Mouse (Mus musculus): ENCODE measurements around the gene Ecel1. TPM values are rescaled to one million over a fixed set of nuclear protein-coding genes. Genes with fewer than 3 reads are reported as not detected.

The Ecel1 gene
- total RNA-seq (2014; rRNA removed) = 15.8 and 16.2 TPM in 2 replicates
- polyA plus RNA-seq (2015; fragmentation: Nextera tagmentation; extraction: Ambion mirVana) = 16.7 and 18.9 TPM in 2 replicates

DNA sequence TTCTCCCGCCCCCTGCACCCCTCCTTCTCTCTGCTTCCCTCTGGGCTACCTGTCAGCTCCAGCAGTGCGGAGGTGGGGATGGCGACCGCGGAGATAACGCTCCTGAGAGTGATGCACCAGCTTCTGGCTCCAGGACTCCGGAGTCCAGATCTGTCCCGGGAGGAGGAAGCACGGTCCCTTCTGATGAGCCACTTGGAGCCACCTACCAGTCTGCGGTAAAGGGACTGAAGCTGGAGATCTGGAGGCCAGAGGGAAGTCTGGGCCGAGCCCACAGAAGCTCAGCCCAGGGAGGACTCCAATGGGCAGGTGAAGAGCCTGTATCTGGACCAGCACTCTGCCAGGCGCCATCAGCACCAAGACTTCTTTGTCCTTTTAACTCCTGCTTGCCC lies at the start of gene Ecel1:
Ecel1 (minus strand) TSS at position 323 of the 389 bp plus-strand sequence.
- Histone ChIP-seq H3K4me3 (ENCODE audit: low read depth, low read length) (peak within 1 kb of the TSS; percentile 48), H3K4me2 (ENCODE audit: low read depth, low read length, poor library complexity, severe bottlenecking) (peak within 1 kb of the TSS; percentile 82), H3K36me3 (ENCODE audit: insufficient read depth, low read length) (no peaks in the 10 kb centered on the region), H3K9me3 (ENCODE audit: low read length) (no peaks in the 10 kb centered on the region), H3K9ac (replicated peaks; ENCODE audit: low read length, poor library complexity, severe bottlenecking) (peak within 1 kb of the TSS; percentile 56), H3K27ac (ENCODE audit: low read depth, low read length) (no peak within 1 kb of the TSS), H3K4me1 (ENCODE audit: insufficient read depth, low read length) (no peaks in the 10 kb centered on the region; the same call in 1 of the 2 replicates), H3K27me3 (ENCODE audit: insufficient read depth, low read length) (peaks cover 73% of the 10 kb centered on the region)
- TF ChIP-seq CTCF (IDR thresholded peaks at IDR 0.05) = no peak
- DNase-seq (ENCODE audit: low spot score) (no peak), ATAC-seq (ENCODE audit: low FRiP score) (peak; percentile 21; the same call in 1 of the 2 replicates)
- 4% methylated on average over 12 of the region's 12 CpGs for WGBS

DNA sequence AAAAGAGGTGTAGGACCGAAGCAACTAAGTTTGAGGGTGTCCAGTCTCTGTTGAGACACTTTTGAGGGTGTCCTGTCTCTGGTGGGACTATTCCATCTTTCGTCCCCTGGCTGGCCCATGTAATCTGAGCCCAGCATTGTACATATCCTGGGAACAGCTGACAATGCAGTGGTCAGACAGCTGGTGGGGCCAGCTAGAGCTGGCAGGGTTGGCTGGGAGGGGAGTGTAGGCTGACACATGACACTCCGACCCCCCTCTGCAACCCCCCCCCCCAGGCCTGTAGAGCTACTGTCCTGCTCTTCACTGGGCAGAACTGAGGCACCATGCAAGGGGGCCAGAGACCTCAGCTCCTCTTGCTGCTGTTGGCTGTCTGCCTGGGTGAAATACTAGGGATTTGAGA lies 49.2 kb upstream of the Ecel1 start:
- no peak for DNase-seq (ENCODE audit: low spot score)
- WGBS = 42% methylated on average over 3 of the region's 3 CpGs
- H3K9ac ChIP-seq (replicated peaks; ENCODE audit: low read length, poor library complexity, severe bottlenecking) = no peak overlapping the region
- TF ChIP-seq CTCF (IDR thresholded peaks at IDR 0.05) = no peak
- ATAC-seq (ENCODE audit: low FRiP score) = no peak
- no peak overlapping the region for H3K4me2 ChIP-seq (ENCODE audit: low read depth, low read length, poor library complexity, severe bottlenecking)
- no peaks in the 10 kb centered on the region for H3K36me3 ChIP-seq (ENCODE audit: insufficient read depth, low read length)
- no peak overlapping the region for H3K27ac ChIP-seq (ENCODE audit: low read depth, low read length)
- H3K4me1 ChIP-seq (ENCODE audit: insufficient read depth, low read length) = no peaks in the 10 kb centered on the region
- H3K4me3 ChIP-seq (ENCODE audit: low read depth, low read length) = no peak overlapping the region
- H3K27me3 ChIP-seq (ENCODE audit: insufficient read depth, low read length) = peaks cover 14% of the 10 kb centered on the region
- no peaks in the 10 kb centered on the region for H3K9me3 ChIP-seq (ENCODE audit: low read length)

DNA sequence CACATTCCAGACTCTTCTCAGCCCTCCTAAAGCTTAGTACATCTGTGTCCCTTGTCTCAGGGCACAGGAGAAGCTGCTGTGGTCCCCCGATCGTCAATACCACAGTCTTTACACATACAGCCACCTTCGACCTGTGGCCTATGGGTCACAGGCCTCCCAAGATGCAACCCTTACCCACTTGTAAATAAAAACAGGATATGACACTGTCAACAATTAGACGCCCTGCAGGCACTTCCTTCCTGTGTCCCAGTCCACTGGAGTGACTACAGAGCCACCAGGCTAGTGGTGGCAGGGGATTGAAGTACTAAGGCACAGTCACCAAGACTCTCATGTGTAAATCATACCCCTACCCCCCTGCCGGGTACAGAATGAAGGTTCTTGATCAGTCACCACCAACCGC lies 48.7 kb upstream of the Ecel1 start:
- Histone ChIP-seq H3K36me3 (ENCODE audit: insufficient read depth, low read length) (no peaks in the 10 kb centered on the region), H3K27ac (ENCODE audit: low read depth, low read length) (no peak overlapping the region), H3K4me1 (ENCODE audit: insufficient read depth, low read length) (no peaks in the 10 kb centered on the region), H3K4me3 (ENCODE audit: low read depth, low read length) (no peak overlapping the region), H3K9ac (replicated peaks; ENCODE audit: low read length, poor library complexity, severe bottlenecking) (no peak overlapping the region), H3K27me3 (ENCODE audit: insufficient read depth, low read length) (peaks cover 14% of the 10 kb centered on the region), H3K9me3 (ENCODE audit: low read length) (no peaks in the 10 kb centered on the region), H3K4me2 (ENCODE audit: low read depth, low read length, poor library complexity, severe bottlenecking) (no peak overlapping the region)
- TF ChIP-seq CTCF (IDR thresholded peaks at IDR 0.05) = no peak
- no peak for DNase-seq (ENCODE audit: low spot score)
- ATAC-seq (ENCODE audit: low FRiP score) = no peak
- WGBS = 69% methylated on average over 6 of the region's 6 CpGs

DNA sequence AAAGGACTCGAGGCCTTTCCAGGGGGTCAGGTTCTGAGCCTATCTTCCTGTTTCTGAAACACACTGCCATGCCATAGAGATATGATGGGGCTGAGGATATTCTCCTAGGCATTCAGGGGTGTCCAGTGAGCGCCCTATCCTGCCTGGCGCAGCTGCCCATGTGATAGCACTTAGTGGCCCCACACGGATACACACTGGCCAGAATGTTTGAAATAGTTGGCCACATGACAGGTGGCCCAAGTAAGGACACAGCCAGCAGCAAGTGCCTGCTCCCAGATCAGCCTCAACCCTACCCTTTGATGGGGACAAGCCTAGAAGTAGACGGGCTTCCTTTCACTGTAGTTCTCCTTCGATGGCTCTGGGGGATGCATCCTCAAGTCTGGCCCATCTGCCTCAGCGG lies 48.1 kb upstream of the Ecel1 start, which contains the start of gene Chrng:
Chrng (plus strand) TSS at position 193 of the 400 bp plus-strand sequence.
- Histone ChIP-seq H3K4me3 (ENCODE audit: low read depth, low read length) (no peak within 1 kb of the TSS), H3K4me2 (ENCODE audit: low read depth, low read length, poor library complexity, severe bottlenecking) (no peak within 1 kb of the TSS), H3K9ac (replicated peaks; ENCODE audit: low read length, poor library complexity, severe bottlenecking) (no peak within 1 kb of the TSS), H3K27me3 (ENCODE audit: insufficient read depth, low read length) (peaks cover 14% of the 10 kb centered on the region), H3K36me3 (ENCODE audit: insufficient read depth, low read length) (no peaks in the 10 kb centered on the region), H3K27ac (ENCODE audit: low read depth, low read length) (no peak within 1 kb of the TSS), H3K4me1 (ENCODE audit: insufficient read depth, low read length) (no peaks in the 10 kb centered on the region), H3K9me3 (ENCODE audit: low read length) (no peaks in the 10 kb centered on the region)
- ATAC-seq (ENCODE audit: low FRiP score) (no peak), DNase-seq (ENCODE audit: low spot score) (no peak)
- TF ChIP-seq CTCF (IDR thresholded peaks at IDR 0.05) = no peak
- WGBS = 89% methylated on average over 7 of the region's 7 CpGs

DNA sequence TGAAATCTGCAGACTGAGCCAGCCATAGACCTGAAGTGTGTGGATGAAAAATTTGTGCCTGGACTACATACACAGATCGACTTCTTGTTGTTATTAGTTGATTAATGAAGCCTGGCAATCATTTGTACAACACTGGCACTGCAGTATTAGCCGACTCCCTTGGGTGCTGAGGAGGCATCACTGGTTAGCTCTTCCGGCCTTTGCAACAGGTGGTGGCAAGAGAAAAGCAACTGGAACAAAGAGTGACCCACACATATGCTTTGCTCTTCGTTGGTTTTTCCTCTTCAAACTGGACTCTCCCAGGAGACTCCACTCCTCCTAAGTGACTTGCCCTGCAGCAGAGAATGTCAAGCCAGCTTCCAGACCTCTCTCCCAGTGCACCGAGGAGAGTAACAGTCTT lies 47.5 kb upstream of the Ecel1 start:
- Histone ChIP-seq H3K9me3 (ENCODE audit: low read length) (no peaks in the 10 kb centered on the region), H3K9ac (replicated peaks; ENCODE audit: low read length, poor library complexity, severe bottlenecking) (no peak overlapping the region), H3K36me3 (ENCODE audit: insufficient read depth, low read length) (no peaks in the 10 kb centered on the region), H3K4me2 (ENCODE audit: low read depth, low read length, poor library complexity, severe bottlenecking) (no peak overlapping the region), H3K27ac (ENCODE audit: low read depth, low read length) (no peak overlapping the region), H3K4me3 (ENCODE audit: low read depth, low read length) (no peak overlapping the region), H3K27me3 (ENCODE audit: insufficient read depth, low read length) (peaks cover 14% of the 10 kb centered on the region), H3K4me1 (ENCODE audit: insufficient read depth, low read length) (no peaks in the 10 kb centered on the region)
- no peak for ATAC-seq (ENCODE audit: low FRiP score)
- TF ChIP-seq CTCF (IDR thresholded peaks at IDR 0.05) = no peak
- no peak for DNase-seq (ENCODE audit: low spot score)
- 86% methylated on average over 5 of the region's 5 CpGs for WGBS

DNA sequence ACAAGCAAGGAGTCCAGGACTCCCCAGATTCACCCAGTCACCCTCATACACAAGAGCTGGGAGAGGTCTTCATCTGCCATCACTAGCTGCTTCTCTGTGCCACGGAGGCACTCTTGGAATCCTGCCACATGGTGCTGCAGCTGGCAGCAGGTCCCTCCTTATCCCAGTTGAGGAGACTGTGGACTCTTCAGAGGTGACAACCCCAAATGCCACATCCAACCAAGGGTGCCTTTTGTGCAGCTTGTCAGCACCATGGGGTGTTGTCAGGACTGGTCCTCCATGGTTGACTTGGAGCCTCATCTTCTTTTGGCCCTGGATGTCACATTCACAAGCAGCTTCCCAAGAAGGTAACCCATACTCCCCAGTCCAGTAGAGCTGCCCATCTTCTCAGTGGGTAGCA lies 45.5 kb upstream of the Ecel1 start:
- no peak overlapping the region for H3K9ac ChIP-seq (replicated peaks; ENCODE audit: low read length, poor library complexity, severe bottlenecking)
- H3K4me3 ChIP-seq (ENCODE audit: low read depth, low read length) = no peak overlapping the region
- DNase-seq (ENCODE audit: low spot score) (no peak), ATAC-seq (ENCODE audit: low FRiP score) (no peak)
- no peaks in the 10 kb centered on the region for H3K9me3 ChIP-seq (ENCODE audit: low read length)
- TF ChIP-seq CTCF (IDR thresholded peaks at IDR 0.05) = no peak
- no peaks in the 10 kb centered on the region for H3K4me1 ChIP-seq (ENCODE audit: insufficient read depth, low read length)
- peaks cover 7% of the 10 kb centered on the region for H3K27me3 ChIP-seq (ENCODE audit: insufficient read depth, low read length)
- 50% methylated on average over 1 of the region's 1 CpGs for WGBS
- H3K4me2 ChIP-seq (ENCODE audit: low read depth, low read length, poor library complexity, severe bottlenecking) = no peak overlapping the region
- H3K36me3 ChIP-seq (ENCODE audit: insufficient read depth, low read length) = no peaks in the 10 kb centered on the region
- H3K27ac ChIP-seq (ENCODE audit: low read depth, low read length) = no peak overlapping the region

Measured in midbrain, postnatal 0 days (tissue).